Mouse (Mus musculus) heart, postnatal 36 days (tissue): ENCODE results near the gene Atg16l1. TPM values are rescaled to one million over a fixed set of nuclear protein-coding genes. Genes with fewer than 3 reads are reported as not detected.

Experiments used
- DNase-seq, 2 experiments: peaks; one replicate each; pipeline ENCODE4 v3.0.0; 2021 to 2022
- intact Hi-C: fragments of 180-260 bp; cut with DNase I; formaldehyde crosslinking; loops from one replicate; pipeline ENCODE4 v1.15.1; 2025
- total RNA-seq, 2 experiments: library from RNA; stranded (reverse); gene quantifications; 2 replicates each; pipeline ENCODE4 v1.2.3; 2021

Atg16l1 gene
- 10 to 100 TPM; 27.4 to 29.7 TPM for total RNA-seq

- peak; percentile 93 for DNase-seq
- intact Hi-C loops, result loop anchor here (2.0 to 5.0 kb wide), 2 partner anchors 167 to 309 kb away; no protein-coding TSS in a partner anchor
Measured at GRCm38 (mm10) chr1:87755641-87756470, at the start of gene Atg16l1. Gene Atg16l1 (plus strand): TSS chr1:87755870.

- intact Hi-C loops, result no loop called here
- DNase-seq, result no peak
Measured at GRCm38 (mm10) chr1:87706361-87706760, 49.3 kb upstream of the Atg16l1 start.

DNA sequence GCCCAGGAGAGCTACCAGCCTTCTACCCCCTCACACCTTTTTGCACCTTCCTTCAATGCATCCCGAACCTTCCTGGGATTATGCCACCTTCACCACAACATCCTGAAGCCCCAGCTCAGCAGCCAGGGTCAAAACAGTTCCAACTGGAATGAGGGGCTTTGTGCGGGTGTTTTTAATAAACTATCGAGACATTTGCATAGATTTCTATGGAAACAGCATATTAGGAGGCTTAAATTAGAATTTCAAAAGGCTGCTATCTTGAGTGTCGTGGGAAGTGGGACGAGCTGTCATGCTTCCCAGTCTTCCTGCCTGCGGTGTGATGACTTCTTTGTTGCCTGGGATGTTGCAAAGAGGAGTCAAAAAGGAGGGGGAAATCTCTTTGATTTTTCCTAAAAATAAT is 46.6 kb upstream of the Atg16l1 start:
- intact Hi-C loops, result no loop called here
- DNase-seq, result no peak

DNA sequence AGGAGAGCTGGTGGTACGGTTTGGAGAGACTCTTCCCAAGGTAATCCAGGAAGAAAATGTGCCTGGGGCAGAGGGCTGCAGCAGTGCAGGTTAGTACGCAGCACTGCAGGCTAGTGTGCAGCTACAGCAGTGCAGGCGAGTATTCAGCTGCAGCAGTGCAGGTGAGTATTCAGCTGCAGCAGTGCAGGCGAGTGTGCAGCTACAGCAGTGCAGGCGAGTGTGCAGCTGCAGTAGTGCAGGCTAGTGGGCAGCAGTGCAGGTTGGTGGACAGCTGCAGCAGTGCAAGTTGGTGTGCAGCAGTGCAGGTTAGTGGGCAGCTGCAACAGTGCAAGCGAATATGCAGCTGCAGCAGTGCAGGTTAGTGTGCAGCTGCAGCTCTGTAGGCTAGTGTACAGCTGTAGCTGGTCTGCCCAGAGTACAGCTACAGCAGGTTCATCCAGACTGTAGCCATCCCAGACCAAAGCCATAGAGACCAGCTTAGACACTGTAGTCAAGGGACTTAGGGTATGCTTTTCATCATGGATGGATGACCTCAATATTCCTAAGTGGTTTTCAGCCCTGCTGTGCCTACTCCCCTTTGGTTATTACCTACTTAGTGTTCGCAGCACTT is 45.9 kb upstream of the Atg16l1 start:
- no peak for DNase-seq
- intact Hi-C loops, result no loop called here

- no peak for DNase-seq
Measured at GRCm38 (mm10) chr1:87711938-87712613, 43.6 kb upstream of the Atg16l1 start.

DNA sequence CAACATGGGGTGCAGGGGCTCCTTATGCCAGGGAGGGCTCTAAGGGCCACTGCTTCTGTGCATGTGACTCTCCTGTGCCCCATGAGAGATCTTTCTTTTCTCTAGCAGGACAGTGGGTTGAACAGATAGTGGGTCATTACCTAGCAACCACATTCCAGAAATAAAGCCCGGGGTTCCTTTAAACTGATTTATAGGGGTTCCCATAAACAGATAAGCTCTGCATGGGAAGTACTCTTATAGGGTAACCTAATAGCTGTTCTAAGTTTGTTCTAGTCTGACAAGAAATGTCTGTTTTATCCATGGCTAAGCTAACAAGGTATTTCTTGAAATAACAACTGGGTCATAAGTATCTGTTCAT is 43.1 kb upstream of the Atg16l1 start:
- intact Hi-C loops, result no loop called here
- DNase-seq, result no peak

More at GRCm38 (mm10) chr1:87711938-87712613, 43.6 kb upstream of the Atg16l1 start:
- intact Hi-C loops, result no loop called here

DNA sequence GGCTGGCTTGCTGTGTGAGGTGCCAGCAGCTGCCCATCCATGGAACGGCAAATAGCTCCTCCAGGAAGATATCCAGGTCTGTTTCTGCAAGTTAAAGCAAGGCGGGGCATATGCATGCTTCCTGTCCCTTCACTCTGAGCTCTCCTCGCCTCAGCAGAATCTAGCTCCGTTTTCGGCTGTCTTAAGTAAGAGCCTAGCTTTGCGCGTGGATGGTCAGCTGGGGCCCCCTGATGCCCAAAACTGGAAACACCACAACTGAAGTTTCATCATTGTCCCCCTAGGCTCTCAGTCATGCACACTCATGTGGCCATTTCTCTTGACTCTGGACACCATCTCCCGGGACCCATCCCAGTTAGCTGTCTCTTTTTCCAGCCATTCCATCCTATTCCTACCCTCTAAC is 34.3 kb upstream of the Atg16l1 start:
- intact Hi-C loops, result loop anchor here (2.0 kb wide), 1 partner anchor 273 kb away; no protein-coding TSS in a partner anchor
- DNase-seq, result peak; percentile 25 to 34

DNA sequence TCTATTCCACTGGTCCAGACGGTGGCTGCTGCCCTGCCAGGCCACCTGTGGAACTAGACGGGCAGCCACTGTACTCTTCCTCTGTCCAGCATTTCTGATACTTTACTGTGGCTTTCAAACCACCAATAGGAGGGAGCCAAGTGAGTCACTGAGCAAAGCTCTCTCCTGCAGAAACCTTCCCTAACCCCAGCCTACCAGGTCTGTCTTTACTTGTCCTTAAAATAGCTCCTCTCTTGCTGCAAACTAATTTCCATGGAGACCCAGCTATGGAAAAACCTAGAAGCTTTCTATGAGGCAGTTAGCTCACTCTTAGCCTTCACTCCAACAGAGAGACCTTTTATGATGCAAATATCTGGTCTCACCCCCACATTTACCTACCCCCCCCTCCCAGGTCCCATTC is 33.6 kb upstream of the Atg16l1 start:
- intact Hi-C loops, result no loop called here

GRCm38 (mm10) chr1:87723351-87723750 is 32.3 kb upstream of the Atg16l1 start:
- intact Hi-C loops, result no loop called here
- no peak for DNase-seq

More for the DNA sequence above, 33.6 kb upstream of the Atg16l1 start:
- no peak for DNase-seq

- no peak for DNase-seq
- intact Hi-C loops, result no loop called here
Measured at GRCm38 (mm10) chr1:87729070-87729469, 26.6 kb upstream of the Atg16l1 start.

DNA sequence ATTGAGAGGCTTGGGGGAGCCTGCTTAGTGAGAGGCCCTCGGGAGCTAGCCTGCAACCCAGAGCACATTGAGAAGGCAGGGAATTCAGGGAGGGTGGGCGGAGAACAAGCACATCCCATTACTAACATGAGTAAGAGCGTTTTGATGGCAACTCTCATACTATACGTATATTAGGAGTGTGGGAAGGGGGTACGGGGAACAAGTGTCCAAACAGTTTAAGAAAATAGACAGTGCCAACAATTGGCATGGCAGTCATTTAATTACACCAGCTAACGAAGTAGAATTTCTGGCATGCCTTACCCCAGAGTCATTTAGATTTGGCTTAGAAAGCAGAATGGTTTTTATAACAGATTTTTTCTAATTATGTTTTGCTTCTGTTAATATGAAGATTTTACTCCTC is 25.8 kb upstream of the Atg16l1 start:
- DNase-seq, result no peak
- intact Hi-C loops, result no loop called here

DNA sequence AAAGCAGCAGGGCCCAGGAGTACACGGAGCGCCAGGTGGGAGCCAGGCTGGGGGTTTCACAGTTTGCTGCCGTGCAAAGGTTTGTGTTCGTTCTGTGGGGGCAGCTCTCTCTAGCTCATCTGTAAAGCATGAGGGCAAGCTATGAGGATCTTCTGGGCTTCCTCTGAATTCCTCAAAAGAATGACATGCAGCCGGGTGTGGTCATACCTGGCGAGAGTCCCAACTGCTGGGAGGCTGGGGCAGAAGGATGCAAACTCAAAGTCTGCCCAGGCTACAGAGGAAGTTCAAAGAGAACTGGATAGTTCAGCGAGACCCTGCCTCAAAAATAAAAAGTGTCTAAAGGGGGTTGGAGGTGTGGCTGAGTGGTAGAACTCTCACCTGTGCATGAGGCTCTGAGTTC is 25.4 kb upstream of the Atg16l1 start:
- intact Hi-C loops, result no loop called here
- no peak for DNase-seq

GRCm38 (mm10) chr1:87733212-87733611 is 22.5 kb upstream of the Atg16l1 start:
- DNase-seq, result peak in 1 of 2 experiments; percentile 6
- intact Hi-C loops, result no loop called here

- intact Hi-C loops, result no loop called here
- DNase-seq, result no peak
Measured at GRCm38 (mm10) chr1:87734153-87734552, 21.5 kb upstream of the Atg16l1 start.

GRCm38 (mm10) chr1:87740584-87741290 is 14.9 kb upstream of the Atg16l1 start:
- DNase-seq, result no peak
- intact Hi-C loops, result no loop called here

DNA sequence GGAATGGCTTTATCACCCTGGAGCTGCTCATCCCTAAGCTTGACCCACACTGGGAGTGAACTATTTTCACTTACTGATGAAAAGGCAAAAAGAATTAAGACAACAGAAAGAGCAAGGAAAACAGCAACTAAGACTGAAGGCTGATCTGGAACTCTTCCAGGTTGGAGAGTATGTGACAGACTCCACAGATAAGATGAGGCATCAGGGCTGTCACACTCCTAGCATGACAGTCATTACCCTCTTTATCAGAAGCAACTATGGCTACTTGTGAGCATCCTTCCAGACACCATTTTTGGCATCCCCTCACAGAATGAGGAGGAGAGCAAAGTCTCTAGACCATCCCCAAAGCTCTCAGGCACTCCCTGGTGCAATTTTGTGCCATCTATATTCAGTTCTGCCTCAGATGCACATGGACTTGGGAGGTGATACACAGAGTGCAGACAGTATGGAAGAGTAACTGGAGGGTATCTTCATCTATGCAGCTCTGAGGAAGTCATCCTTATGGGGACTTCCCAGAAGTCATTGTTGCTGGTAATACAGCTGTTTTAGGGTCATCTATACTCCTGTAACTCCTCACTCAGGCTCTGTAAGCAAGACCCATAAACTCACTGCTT is 6.2 kb upstream of the Atg16l1 start:
- DNase-seq, result no peak
- intact Hi-C loops, result no loop called here

DNA sequence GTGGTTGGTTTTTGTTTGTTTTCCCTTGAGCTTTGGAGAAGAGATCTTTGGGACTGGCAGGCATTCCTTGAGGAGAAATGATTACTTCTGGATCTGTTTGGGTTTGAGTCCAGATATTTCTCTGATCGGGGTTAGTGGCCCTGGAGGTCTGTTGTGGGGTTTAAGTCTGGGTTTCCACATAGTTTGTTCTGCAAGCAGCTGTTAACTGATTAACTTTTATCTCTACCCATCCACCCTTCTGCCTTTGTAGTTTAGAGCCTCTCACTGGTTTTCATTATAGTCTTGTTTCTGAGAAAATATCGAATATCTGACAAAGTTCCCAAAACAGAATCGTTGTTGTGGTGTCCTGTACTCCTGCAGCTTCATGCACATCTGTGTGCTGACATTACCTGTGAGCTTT is 8.2 kb downstream of the Atg16l1 start:
- intact Hi-C loops, result no loop called here
- DNase-seq, result no peak

DNA sequence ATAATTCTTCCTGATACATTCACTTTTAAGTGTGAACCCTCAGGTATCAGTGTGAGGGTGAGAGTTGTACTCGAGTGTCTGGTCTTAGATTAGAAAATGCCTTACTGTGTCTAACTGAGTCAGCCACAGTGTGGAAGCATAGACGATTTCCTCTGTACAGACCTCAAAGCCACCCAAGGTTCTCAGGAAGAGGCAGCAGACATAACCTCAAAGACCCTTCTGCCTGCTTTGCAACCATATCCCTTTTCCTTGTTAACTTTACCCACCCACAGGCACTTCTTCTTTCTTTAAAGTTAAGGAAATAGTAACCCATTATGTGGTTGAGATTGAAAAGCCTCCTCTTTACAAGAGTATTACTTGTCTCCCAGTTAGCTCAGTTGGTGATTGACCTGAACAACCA is 10.1 kb downstream of the Atg16l1 start:
- no peak for DNase-seq
- intact Hi-C loops, result no loop called here

DNA sequence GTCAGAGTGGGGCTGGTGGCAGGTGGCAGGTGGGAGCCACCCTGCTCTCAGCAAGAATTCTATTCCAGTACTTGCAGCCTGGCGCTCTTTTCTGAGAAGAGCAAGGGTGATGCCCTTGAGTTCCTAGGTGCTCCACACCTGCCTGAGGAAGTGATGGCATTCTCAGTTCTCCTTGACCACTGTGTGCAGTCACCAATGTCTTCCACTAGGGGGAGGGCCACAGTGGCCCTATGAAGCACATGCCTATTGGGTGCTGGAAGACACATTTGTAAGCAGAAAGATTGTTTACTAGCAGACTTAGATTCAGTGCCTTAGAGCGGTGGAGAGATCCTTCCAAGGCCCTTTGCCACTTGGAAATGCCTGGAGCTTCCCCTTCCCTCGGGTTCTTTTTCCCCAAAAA is 10.6 kb downstream of the Atg16l1 start:
- intact Hi-C loops, result no loop called here
- DNase-seq, result peak; percentile 11 to 15

DNA sequence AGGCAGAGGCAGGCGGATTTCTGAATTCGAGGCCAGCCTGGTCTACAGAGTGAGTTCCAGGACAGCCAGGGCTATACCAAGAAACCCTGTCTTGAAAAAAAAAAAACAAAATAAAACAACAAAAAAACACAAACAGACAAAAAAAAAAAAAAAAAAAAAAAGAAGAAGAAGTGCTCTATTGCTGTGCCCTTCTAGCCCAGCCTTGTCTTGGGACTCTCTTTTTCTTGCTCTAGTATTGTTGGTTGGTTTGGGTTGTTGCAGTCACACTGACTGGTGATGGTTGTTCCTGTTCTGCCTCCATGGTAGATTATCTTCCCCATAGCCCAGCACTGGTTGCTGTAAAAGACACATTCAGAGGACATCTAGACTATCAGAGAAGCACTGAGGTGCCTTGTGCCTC is 13.6 kb downstream of the Atg16l1 start:
- DNase-seq, result no peak
- intact Hi-C loops, result no loop called here

DNA sequence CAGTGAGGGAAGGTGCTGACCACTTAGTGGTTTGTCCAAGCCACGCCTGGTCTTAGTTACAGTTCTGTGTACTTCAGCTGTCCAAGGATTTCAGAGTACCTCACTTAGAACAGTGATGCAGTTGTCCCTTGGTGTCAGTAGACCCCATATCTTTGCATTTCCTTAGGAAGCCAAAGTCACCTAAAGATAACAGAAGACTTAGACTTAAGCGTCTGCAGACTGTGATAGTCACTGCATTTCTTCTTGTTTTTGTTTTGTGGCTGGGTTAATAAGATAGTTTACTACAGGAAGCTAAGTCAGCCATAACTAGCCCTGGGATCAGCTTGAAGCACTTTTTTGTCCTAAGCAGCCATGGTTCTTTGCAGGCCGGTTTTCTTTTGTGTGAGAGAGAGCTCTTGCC is 14.8 kb downstream of the Atg16l1 start:
- DNase-seq, result no peak
- intact Hi-C loops, result no loop called here
